Mouse (Mus musculus) neural tube, embryonic 10.5 days (tissue): ENCODE measurements around the gene Casz1.

ENCODE experiments used
- DNase-seq: peaks from one replicate; pipeline ENCODE4 v3.0.0-alpha.2; 2017; ENCODE audit warnings: low spot score; ENCODE audit errors: extremely low spot score

The Casz1 gene

DNA sequence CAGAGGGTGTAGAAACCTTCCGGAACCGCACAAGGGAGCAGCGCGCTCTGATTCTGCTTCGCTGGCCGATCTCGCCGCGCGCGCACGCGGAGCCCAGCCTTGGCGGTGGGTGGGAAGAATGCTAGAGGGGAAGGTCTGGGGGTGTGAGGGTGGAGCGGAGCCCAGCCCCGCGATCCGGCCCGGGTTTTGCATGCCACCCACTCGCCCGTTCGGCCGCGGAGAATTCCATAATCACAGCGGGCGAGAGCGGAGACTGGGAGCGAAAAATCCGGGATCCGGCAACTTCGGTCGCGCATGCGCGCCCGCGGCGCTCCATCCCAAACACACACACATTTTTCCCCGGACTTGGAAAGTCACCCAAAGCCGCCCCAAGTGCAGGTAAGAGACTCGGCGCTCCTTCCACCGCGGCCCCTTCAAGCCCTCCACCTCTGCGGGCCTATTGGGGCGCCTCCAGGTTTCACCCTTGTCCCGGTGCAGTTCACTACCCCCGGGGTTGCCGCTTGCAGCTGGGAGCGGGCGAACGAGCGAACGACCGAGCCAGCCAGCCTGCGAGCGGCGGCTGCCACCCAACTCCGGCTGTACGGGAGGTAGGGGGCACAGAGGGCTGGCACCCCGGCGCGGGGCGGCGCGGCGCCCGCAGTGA lies at the start of gene Casz1:
Gene Casz1, plus strand, starts transcription at position 293 of the 643 bp plus-strand sequence.
- peak; percentile 94 for DNase-seq

DNA sequence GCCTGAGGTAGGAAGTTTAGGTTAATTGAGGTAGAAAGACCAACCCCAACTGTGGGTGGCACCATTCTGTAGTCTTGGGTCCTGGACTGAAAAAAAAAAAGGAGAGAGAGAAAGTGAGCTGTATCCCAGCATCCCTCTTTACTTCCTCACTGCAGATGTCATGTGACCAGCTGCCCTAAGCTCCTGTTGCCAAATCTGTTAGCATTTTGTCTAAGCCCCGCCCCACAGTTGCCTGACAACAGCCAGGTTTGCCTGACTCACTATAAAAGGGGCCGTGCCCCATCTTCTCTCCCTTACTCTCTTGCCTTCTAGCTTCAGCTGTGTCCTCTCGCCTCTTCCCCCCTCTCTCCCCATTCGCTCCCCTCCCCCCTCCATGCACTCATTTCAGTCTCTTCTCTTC lies 45.4 kb upstream of the Casz1 start:
- DNase-seq: no peak

DNA sequence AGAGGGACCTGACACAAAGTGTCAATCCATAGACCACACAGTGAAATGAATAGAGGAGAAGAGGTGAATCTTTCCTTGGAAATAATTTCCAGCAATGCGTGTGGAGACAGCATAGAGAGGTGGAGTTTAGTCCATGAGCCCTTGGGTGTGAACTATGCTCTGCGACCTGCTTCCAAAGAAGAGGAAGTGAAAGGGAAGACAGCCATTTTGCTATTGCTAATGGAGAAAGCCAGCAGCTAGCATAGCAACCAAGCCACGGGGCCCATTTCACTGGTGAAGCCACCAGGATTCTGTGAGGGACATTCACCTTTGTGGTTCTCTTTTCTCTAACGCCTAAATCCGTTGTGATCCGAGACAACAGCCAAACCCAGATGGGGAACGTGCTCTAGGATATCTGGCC lies 44.1 kb upstream of the Casz1 start:
- no peak for DNase-seq

DNA sequence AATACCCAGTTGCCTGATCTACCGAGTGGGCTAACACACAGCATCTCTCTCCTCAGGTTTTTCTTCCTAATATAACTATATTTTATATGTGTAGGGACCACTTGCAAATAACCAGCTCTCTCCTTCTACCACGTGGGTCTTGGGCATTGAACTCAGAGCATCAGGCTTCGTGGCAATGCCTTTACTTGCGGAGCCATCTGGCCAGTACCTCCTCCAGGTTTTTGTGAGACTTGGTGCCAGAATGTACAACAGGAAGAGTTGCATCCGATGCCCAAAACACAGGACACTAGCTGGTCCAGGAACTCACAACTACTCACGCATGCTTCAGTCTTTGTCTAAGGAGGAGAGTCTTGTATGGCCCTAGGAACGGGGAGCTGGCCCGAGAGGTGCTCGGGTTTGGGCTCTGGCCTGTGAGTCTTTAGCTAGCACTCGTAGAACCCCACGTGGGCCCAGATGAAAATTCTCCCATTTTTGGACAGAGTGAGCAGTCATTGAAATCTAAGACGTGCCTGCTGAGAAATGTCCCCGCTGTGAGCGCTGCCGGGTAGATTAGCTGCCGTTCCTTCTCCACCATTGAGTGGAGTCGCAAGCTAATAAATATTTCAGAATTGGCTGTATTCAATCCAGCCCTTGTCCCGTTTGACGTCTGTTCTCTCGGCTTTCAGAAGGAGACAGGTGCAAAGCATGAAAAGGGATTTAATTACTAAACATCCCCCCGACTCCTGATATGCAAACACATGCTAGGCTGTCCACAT lies 38.0 kb upstream of the Casz1 start:
- no peak for DNase-seq

DNA sequence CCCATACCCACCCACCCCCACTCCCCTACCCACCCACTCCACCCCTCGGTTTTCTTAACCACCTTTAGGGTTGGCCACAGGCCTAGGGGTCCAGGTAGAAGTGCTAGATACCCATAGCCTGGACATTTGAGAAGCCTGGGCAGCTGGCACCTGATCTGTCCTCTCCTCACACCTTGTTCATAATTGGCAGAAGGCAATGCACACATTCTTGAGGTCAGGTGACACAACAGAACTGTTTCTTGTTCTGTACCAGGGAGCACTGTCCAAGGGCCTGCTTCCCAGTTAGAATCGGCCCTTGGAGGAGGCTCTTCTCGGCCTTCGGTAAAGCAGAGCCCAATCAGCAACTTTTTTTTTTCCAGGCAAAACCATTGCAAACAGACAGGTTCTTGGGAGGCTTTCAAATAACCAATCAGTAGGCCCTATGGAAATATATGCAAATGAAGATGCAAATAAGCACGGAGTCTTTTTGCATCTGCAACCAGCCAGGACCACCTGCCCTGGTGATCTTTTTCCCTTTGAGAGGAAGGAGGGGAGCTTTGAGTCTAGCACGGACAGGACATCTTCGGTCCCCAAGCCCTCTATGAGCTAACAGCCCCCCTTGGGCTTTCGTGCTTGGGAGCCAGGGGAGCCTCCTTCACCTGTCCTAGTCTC lies 36.4 kb upstream of the Casz1 start:
- no peak for DNase-seq

DNA sequence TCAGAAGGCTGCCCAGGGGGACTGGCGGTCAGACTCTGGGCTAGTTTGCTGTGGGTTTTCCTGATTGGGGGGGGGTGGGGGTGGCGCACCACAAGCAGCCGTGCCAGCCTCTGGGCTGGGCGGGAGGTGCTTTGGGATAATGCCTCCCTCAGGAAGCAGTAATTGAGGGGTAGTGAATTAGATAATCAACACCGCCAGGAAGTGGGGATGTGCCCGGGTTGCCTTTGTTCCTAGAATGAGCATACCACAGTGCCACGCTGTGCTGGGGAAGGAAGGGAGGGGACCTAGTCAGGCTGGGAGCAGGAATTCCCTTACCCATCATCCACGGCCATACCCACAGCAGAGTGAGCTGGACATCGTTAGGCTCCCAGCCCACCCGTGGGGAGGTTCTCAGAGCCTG lies 35.6 kb upstream of the Casz1 start:
- no peak for DNase-seq

DNA sequence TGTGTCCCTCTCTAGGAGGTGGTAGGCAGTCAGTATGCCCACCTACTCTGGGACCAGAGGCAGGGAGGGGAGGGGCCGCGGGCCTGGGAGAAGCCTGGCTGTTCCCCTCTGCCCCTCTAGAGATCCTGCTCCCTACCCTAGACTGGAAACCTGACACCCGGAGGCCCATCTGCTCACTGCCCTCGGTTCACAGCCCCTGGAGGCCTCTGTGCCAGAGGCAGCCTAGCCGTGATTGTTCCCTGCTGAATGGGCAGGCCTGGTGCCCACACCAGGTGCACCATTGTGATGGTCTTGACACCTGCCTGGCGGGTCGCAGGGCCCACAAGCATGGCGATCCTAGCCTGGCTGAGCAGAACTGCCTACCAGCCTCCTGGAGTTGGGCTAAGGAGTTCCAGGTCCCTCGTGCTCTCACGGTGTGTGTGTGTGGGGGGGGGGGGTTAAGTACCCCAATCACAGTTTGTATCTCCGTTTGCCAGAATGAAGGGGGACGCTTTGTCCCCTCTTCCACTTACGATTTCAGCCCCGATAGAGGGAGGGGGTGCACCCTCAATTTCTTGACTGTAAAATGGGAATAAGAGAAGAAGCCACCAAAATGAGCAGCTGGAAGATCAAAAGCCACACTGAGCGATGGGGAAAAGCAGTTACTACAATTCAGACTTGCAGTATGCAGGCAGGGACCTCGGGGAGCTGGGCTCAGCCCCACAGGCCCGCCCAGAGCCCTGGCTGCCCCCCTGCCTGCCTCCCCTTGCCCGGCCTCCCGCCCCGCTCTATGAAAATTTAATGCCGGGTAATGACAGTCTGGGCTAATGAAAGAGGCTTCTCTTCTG lies 33.4 kb upstream of the Casz1 start:
- peak; percentile 63 for DNase-seq

DNA sequence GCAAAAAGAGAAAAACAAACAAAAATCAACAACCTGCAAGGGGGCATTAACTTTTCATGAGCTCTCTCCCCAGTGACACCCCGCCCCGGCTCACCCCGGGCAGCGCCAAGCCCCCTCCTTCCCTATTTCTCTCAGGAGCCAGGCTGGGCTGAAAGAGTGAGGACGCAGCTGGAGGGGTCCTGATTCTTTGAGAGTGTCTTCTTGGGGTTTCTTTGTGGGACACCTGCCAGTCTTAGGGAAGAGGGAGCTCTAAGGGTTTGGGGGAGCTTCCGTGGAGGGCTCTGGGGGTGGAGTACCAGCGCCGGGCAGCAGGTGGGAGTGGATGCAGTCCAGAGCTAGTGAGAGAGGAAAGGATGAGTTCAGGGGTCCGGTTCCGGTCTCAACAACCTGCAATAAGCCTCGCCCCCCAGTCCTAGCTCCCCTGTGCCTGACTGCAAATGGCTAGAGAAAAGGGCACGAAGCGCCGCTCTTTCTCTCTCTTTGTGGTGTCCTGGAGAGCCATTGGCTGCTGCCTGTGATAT lies 32.8 kb upstream of the Casz1 start:
- no peak for DNase-seq

DNA sequence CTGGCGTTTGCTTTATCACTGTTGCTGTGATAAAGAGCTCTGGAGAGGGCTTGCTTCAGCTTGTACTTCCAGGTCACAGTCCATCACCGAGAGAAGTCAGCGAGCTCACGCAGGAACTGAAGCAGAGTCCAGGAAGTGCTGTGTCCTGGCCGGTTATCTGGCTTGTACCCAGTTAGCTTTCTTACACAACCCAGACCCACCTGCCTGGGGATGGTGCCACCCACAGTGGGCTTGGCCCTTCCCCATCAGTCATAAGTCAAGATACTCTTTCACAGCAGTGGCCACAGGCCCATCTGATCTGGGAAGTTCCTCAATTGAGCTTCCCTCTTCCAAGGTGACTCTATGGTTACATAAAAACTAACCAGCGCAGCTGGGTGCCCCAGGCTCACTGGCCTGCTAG lies 31.6 kb upstream of the Casz1 start:
- DNase-seq: no peak

DNA sequence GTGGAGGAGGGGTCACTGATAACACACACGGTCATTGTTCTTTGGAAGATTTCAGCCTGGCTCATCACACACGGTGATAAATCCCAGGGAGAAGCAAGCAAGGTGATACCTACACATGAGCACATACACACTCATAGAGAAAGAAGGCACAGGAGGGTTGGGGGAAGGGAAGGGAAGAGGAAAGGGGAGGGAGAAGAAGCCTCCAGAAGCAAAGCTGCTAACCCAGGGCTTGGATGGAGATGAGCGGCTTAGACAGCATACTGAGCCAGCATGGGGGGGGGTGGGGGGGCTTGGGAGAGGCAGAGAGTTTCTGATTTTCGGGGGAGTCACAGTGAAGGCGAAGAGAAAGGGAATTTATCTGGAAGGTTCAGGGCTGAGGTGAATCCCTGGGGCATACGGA lies 30.2 kb upstream of the Casz1 start:
- DNase-seq: no peak

DNA sequence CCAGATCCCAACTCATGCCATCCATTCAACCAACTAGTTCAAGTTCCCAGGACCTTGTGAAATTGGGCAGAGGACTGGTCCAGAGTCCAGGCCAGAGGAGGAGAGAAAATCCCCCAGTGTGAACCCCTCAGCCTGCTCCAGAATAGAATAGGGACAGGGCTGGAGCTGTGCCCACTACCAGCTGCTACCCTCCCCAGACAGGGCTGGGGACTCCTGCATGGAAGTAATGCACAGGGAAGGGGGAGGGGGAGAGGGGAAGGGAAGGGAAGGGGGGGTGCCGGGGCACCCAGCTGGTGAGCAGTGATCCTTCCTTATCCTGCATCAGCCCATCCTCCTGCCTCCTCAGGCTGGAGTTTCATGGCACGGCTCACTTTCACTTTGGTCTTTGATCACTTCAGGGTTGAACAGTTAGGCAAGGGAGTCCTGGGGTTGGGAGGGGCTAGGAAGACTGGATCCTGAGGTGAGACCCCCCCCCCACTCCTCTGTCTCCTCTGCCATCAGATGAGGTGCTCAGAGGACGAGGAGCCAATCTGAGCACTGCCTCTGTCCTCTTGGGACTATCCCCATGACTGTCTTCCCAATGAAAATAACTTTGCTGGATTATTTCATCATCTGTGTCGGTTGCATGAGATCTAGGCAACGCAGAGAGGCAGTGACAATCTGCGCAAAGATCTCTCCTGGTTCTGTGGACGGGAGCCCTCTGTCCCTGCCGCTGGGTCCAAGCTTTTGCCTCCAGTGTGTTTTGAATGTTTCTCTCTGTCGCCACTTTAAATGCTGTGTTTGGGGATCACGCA lies 28.6 kb upstream of the Casz1 start:
- DNase-seq: no peak

DNA sequence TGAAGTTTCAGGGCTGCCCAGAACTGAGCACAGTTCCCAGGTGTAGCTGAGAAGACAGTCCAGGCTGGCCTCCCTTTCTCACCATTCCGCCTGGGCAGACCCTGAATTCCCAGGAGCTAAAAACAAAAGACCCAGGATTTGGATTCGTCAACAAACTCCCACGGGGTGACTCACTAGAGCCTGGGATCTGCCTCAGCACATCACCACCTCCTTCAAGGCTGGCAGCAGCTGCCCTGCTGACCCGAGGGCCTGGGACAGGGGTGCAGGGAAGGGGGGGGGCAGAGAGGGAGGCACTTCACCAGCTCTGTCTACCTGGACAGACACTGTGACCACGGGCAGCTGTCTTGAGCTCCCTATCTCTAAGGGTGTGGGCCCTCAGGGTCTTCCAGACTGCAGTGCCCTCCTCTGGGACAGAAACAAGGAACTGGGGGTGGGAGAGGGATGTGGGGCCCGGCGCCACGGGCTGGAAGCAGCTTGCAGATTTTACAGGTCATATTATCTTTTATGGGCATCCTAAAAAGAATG lies 24.1 kb upstream of the Casz1 start:
- DNase-seq: no peak

DNA sequence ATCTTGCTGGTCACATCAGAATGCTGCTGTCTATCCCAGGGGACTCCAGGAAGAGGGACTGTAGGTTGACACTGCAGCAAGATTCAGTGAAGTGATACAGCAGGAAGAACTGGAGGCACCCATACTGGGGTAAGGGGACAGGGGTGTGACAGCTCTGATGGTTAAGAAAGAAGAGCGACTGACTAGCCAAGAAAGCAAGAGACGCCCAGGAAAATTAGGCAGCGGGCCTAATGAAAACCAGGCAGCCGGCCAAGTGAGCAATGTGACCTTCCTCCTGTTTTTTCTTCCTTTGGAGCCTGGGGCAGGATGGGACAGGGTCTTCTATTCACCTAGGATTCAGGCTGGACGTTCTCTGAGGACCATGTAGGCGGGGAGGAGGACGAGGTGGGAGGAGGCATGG lies 22.7 kb upstream of the Casz1 start:
- DNase-seq: no peak

DNA sequence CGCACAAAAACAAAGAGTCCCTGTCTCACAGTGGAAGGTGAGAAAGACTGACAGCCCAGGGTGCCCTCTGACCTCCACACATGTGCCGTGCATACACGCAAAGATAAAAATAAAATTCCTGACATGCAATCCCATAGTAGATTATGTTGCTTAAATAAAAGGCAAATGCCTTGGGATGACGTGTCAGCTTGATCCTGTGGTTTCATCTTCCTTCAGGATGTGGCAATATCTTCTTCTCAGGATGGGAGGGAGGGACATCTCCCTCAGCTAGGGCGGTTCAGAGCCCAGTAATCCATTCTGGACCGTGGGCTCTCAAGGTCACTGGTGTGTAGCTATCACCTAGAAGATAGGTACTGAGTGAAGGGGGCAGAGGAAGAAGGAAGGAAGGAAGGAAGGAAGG lies 21.3 kb upstream of the Casz1 start:
- DNase-seq: no peak

DNA sequence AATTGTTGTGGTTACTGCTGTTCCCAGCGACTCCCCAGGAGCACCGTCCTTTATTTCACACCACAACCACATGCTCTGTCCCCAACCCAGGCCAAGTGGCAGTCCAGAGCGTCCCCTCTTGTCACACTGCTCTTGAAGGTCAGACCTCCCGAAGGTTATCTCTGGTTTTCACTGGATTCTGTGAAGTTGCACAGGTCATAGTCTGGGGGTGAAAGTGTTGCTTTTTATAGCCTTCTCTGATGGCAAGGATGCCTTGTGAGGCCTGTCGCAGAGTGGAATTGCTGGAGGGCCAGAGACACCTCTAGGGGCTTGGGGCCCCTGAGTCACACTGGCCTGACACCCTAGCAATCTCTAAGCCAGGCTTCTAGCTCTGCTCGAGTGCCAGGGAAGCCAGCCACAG lies 20.5 kb upstream of the Casz1 start:
- DNase-seq: no peak

DNA sequence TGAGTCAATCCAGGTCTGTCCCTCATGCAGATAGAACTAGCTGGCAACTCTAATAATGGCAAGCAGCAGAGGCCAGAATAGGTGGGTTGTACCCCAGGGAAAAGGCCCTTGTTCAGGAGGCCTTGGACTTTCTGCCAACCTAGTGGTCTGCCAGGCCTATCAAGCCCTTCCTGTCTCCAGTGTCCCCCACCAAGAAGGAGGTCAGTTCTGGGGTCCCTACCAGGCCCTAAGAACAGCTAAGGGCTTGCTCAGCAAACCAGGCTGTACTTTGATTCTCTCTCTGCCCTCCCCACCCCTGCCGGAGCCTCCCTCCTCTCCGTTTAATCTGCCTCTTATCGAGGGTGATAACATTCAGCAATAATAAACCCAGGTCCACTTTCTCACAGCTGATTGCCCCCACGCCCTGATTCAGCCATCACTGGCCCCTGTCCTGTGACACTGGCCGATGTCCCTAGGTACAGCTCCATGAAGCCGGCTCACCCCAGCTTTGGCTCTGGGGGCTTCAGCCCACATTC lies 19.1 kb upstream of the Casz1 start:
- DNase-seq: no peak

DNA sequence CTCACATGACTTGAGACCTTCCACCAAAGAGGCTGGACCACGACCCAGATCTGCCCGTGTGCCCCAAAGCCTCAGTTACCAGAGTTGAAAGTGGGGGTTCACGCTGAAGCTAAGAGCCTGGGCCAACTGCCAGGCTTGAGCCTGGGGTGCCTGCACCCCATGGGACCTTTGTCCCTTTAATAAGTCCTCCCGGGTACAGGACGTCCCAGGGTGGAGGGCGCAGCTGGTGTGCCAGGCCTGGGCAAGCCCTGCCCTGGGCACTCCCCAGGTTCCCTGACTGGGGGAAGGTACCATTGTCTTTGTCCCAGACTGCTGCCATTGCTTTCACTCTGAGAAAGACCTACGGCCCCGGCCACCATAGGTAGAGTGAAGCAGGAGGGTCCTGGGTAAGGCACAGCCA lies 18.2 kb upstream of the Casz1 start:
- no peak for DNase-seq

DNA sequence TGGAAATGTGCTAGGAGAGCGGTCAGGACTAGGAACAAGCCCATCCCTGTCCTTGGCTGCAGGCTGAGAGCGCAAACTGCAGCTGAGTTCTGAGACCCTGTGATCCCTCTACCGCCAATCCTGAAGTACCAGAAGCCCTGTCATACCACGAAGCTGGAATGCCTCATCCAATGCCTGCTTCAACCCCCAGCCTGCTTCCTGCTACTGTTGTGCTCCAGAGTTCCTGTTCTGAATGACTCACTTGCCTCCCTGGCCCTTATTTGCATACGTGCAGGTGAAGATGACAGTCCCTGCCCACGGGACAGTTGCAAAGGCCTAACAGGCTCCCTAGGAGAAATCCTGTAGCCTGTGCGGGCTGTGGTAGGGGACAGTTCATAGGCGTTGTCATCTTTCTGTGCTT lies 13.3 kb upstream of the Casz1 start:
- no peak for DNase-seq

DNA sequence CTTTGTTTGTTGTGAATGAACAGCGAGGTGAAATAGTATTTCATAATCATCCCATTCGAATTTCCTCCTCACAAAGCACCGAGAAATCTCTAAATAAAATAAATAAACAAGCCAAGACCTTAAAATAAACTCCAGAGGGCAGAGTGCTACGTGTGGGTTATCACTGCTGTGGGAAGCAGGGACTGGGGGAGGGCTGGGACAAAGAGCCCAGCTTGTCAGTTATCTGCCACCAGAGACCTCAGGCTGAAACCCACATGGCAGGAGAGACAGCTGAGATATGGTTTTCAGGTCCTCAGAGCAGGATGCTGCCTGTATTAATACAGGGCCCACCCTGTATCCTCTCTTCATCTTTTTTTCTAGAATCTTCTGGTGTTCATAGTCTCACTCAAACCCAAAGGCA lies 9.2 kb upstream of the Casz1 start:
- no peak for DNase-seq
